Mouse (Mus musculus): ENCODE results near the gene Klhl32.

DNA sequence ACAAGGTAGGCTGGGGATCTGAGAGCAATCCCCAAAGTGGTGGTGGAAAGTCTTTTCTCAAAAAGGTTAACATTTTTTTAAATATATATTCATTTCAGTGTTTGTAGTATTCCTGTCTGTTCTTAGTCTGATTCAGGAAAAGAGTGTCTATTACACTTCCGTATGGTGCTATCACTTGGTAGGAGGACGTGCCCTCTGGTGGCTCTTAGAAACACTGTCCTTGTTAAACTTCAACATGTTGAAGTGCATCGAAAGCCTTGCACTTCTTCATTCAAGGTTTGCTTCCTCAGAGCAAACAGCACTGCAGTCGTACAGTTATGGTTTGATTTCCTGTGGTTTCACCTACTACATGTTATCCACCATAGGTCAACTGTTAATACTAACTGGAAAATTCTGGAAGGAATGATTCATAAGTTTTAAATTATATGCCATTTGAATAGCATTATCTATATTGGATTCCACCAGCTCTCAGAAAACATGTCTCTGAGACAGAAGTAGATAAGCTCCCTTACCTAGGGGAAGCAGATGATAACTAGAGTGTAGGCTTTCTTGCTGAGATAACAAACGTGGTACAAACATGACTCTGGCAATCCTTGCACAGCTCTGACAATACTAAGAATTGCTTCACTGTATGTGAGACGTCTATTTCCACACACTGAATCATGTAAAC, 253.8 kb downstream of the Klhl32 start:
- TF ChIP-seq CTCF (IDR thresholded peaks at IDR 0.05; ENCODE audit: insufficient read depth, low read depth, low read length): no peak
- TF ChIP-seq POLR2A (IDR thresholded peaks at IDR 0.05; ENCODE audit: insufficient read depth, low read depth, low read length): no peak

Measured in olfactory bulb, adult 2 months (tissue).